Mouse (Mus musculus) layer of hippocampus, adult 2 months (tissue): Measurements from ENCODE around the gene 2210016F16Rik. TPM values are rescaled to one million over a fixed set of nuclear protein-coding genes. Genes with fewer than 3 reads are reported as not detected.
"Not testable (repeated sequence)": the region's sequence is repeated elsewhere in the genome, so short reads cannot be mapped to it uniquely, and the experiment has no call there.

Source experiments
- DNase-seq, 2 experiments: peaks; one replicate each; pipeline ENCODE4 v3.0.0; 2022; ENCODE audit warnings: low spot score in 2 of 2
- H3K27ac ChIP-seq: fragments of 200-600 bp; 2 replicates; pipeline ENCODE4 v1.8.1; 2022
- H3K4me3 ChIP-seq: fragments of 200-600 bp; 2 replicates; pipeline ENCODE4 v1.8.1; 2022; ENCODE audit warnings: mild to moderate bottlenecking
- CTCF ChIP-seq: fragments of 200-600 bp; conservative IDR thresholded peaks from 2 replicates; pipeline ENCODE4 v1.8.1; 2022; ENCODE audit warnings: antibody characterized with exemption, mild to moderate bottlenecking, moderate library complexity
- microRNA-seq, 2 experiments: library from miRNA; unstranded; fragments of <30 nt; microRNA quantifications; one replicate each; pipeline ENCODE4 v1.2.0; 2021
- total RNA-seq, 2 experiments: library from RNA; stranded (reverse); gene quantifications; 2 replicates each; pipeline ENCODE4 v1.2.3; 2021

The 2210016F16Rik gene
- total RNA-seq, 2 experiments from 2014 or later, result 6.7 to 7.6 TPM

DNA sequence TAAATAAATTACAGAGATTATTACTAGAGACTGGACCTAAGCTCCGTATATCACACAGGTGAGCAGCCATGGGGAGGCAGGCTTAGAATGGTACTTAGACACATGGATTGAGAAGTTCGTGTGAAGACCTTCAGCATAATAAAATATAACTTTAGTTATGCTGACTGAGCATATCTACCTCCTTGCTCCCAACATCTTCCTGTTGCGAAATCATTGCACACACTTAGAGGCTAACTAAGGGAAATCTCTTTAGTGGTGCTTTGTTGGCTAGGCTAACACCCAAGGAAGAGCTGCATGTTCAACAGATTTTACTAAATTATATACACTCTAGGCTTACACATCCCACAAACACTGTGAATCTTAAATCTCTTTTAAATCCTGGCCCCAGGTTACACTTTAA is 18.7 kb downstream of the 2210016F16Rik start:
- DNase-seq, result no peak
- no peak for TF ChIP-seq CTCF
- H3K27ac ChIP-seq, result no peak overlapping the region
- no peak overlapping the region for H3K4me3 ChIP-seq

DNA sequence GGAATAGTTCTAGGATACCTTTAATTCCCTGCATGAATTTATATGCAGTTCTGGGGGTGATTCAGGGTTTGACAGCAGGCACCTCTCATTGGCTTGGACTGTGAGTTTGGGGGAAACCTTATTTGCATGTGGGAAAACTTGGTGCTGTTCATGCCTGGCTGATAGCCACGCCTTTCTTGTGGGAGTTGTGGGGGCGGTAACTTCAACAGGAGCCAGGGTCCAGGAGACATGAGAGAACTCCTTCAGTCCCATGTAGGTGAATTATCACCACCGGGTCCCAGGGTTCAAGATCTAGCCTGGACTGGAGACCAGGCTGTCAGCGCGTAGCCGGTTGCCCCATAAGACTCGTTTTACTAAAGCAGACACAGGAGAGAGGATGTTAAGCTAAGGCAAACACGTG is 19.8 kb downstream of the 2210016F16Rik start:
- not testable (repeated sequence) for H3K4me3 ChIP-seq, H3K27ac ChIP-seq, DNase-seq

- Histone ChIP-seq H3K27ac (no peak overlapping the region), H3K4me3 (no peak overlapping the region)
- TF ChIP-seq CTCF, result no peak
- no peak for DNase-seq
Observed at GRCm38 (mm10) chr13:58364353-58365175, 20.5 kb downstream of the 2210016F16Rik start.

DNA sequence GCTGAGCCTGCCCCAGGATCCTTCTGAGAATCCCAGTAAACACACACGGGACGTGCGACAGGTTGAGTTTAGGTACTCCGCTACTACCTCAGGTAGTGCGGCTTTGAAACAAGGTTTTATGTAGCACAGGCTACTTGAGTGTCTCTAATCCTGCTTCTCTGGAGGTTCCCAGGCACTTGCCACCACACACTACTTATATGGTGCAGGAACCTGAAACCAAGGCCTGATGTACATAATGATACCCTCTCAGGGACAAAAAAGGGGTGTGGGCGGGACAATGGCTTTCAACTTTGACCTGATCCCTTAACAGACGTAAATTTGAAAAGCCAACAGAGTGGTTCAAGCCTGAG is 25.7 kb downstream of the 2210016F16Rik start:
- no peak overlapping the region for H3K27ac ChIP-seq
- DNase-seq, result no peak
- H3K4me3 ChIP-seq, result peak overlapping the region; percentile 54
- no peak for TF ChIP-seq CTCF

DNA sequence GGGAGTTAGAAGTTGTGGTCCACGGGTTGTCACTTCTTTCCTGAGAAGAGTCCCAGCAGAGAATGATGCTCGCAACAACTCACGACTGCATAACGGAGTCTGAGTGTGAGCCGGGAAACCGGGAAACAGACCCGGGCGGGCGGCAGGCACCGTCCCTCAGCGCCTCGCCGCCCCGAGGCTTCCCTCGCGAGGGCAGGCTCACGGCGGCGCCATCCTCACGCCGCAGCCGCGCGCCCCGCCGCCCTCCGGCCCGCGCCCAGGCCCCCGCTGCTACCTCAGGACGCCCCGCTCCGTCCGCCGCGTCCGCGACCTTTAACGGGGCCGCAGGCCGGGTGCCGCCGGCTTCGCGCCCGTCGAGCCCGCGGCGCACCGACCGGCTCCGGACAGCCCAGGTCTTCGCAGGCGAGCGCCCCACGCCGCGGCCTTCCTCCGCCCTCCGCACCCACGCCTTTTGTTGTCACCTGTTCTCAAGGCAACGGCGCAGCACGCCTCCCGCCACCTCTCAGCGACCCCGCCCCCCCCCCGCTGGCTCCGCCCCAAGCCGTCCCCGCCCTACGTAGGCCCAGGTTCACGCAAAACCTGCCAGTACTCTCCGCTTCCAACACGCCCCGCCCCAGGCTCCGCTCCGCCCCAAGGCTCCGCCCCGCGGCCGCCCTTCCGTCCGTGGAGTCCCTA is 26.3 kb downstream of the 2210016F16Rik start, which contains the start of gene Kif27:
Gene Kif27, minus strand, starts transcription at position 494 of the 675 bp plus-strand sequence.
- no peak for TF ChIP-seq CTCF
- H3K27ac ChIP-seq, result no peak within 1 kb of the TSS
- H3K4me3 ChIP-seq, result peak within 1 kb of the TSS; percentile 54
- DNase-seq, result peak; percentile 51 to 59

DNA sequence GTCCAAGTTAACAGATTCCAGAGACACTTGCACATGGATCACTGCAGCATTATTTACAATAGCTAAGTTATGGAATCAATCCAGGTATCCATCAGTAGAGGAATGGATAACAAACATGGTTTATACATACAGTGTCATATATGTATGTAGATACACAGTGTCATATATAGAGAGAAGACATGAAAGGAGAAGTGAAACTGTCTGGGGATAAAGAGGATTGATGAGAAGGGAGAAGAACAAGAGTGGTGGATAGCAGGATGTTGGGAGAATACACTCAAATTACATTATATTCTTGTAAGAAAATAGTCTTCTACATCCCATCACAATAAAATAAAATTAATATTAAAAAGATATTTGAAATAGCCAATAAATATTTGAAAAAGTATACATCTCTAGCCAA is 32.0 kb downstream of the 2210016F16Rik start:
- Histone ChIP-seq H3K27ac (no peak overlapping the region), H3K4me3 (no peak overlapping the region)
- no peak for TF ChIP-seq CTCF
- no peak for DNase-seq

GRCm38 (mm10) chr13:58350606-58351005 is 34.4 kb downstream of the 2210016F16Rik start:
- Histone ChIP-seq H3K27ac (no peak overlapping the region), H3K4me3 (no peak overlapping the region)
- no peak for TF ChIP-seq CTCF
- DNase-seq, result no peak

DNA sequence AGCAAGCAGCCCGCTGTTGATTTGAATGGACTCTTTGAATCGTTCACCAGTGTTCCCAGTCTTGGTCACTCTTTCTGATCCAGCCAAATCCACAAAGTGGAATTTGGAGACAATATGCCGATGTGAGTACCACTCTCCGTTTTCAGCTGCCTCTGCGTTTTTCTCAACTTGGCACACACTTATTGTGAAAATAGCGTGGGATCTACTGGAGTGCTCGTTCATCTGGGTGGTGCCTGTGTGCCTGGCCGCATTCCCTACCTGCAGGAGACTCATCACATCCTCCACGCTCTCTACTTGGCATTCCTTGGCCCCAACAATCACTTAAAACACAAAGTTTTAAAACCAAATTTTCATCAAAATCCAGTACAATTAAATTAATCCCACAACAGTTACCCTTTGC is 40.5 kb downstream of the 2210016F16Rik start:
- no peak overlapping the region for H3K27ac ChIP-seq

GRCm38 (mm10) chr13:58337456-58337855 is 47.6 kb downstream of the 2210016F16Rik start:
- DNase-seq, result no peak
- H3K27ac ChIP-seq, result no peak overlapping the region
- no peak overlapping the region for H3K4me3 ChIP-seq
- no peak for TF ChIP-seq CTCF

More for the DNA sequence above, 40.5 kb downstream of the 2210016F16Rik start:
- peak overlapping the region; percentile 33; the same call in 1 of the 2 replicates for H3K4me3 ChIP-seq
- DNase-seq, result peak in 1 of 2 experiments; percentile 20
- TF ChIP-seq CTCF, result no peak

GRCm38 (mm10) chr13:58334116-58334515 is 50.9 kb downstream of the 2210016F16Rik start:
- DNase-seq, result peak; percentile 21 to 22
- Histone ChIP-seq H3K27ac (peak overlapping the region; percentile 52), H3K4me3 (no peak overlapping the region)
- no peak for TF ChIP-seq CTCF

Small RNA genes lying within 50 kb of the gene (microRNA-seq; reads per million reads assigned to microRNA genes)
- gene Mir7-1, result 109 to 110 reads per million in 2 experiments

Other genes with a start within 250 kb of the 2210016F16Rik start
- gene Idnk, start 227.6 kb downstream of the 2210016F16Rik start, total RNA-seq, result 10 to 100 TPM; 28.4 to 34.9 TPM
- gene Ubqln1, start 169.6 kb downstream of the 2210016F16Rik start, total RNA-seq, result 100 to 1,000 TPM; 139 to 143 TPM
- gene Gkap1, start 109.5 kb downstream of the 2210016F16Rik start, total RNA-seq, result 10 to 100 TPM; 21.6 to 22.0 TPM
- gene Kif27, start 26.1 kb downstream of the 2210016F16Rik start, total RNA-seq, result 1 to 10 TPM; 3.3 TPM
- gene Rmi1, start 17.0 kb upstream of the 2210016F16Rik start, total RNA-seq, result 10 to 100 TPM; 16.8 to 17.9 TPM
- gene Hnrnpk, start 18.1 kb upstream of the 2210016F16Rik start, total RNA-seq, result 100 to 1,000 TPM; 660 to 681 TPM
- gene Slc28a3, start 225.7 kb upstream of the 2210016F16Rik start, total RNA-seq, result under 1 TPM in 1 of 2 experiments, not detected in 1; 0.10 TPM